Mouse (Mus musculus) forebrain, postnatal 0 days (tissue): Measurements from ENCODE around the gene Chid1. TPM values are rescaled to one million over a fixed set of nuclear protein-coding genes. Genes with fewer than 3 reads are reported as not detected.

Experiments
- ATAC-seq: fragments of 200-750 bp; cut with Nextera tagmentation; 2 replicates; pipeline ENCODE4 v1.8.0; 2017; ENCODE audit warnings: mild to moderate bottlenecking, moderate library complexity
- DNase-seq: peaks from one replicate; pipeline ENCODE4 v3.0.0-alpha.2; 2015
- H3K27ac ChIP-seq: fragments of 300-500 bp; sonication (generic); 2 replicates; pipeline ENCODE4 v1.5.1; 2014; ENCODE audit warnings: low read depth, mild to moderate bottlenecking, antibody characterized with exemption, low read length, moderate library complexity, mixed read lengths
- H3K27me3 ChIP-seq: fragments of 300-500 bp; sonication (generic); 2 replicates; pipeline ENCODE4 v1.6.1; 2014; ENCODE audit warnings: mild to moderate bottlenecking, low read length, mixed read lengths; ENCODE audit not compliant: insufficient read depth
- H3K36me3 ChIP-seq: fragments of 300-500 bp; sonication (generic); 2 replicates; pipeline ENCODE4 v1.6.1; 2014; ENCODE audit warnings: mild to moderate bottlenecking, moderate library complexity; ENCODE audit not compliant: insufficient read depth
- H3K4me1 ChIP-seq: fragments of 300-500 bp; sonication (generic); 2 replicates; pipeline ENCODE4 v1.6.1; 2014; ENCODE audit warnings: antibody characterized with exemption; ENCODE audit not compliant: insufficient read depth
- H3K4me2 ChIP-seq: fragments of 300-500 bp; sonication (generic); 2 replicates; pipeline ENCODE4 v1.6.1; 2014; ENCODE audit warnings: low read depth, mild to moderate bottlenecking, moderate library complexity
- H3K4me3 ChIP-seq: fragments of 300-500 bp; sonication (generic); 2 replicates; pipeline ENCODE4 v1.5.1; 2014; ENCODE audit warnings: low read depth, low read length, mixed read lengths
- H3K9ac ChIP-seq: fragments of 300-500 bp; sonication (generic); 2 replicates; pipeline ENCODE4 v1.6.1; 2014; ENCODE audit warnings: mild to moderate bottlenecking
- H3K9me3 ChIP-seq: fragments of 300-500 bp; sonication (generic); 2 replicates; pipeline ENCODE4 v1.6.1; 2016; ENCODE audit warnings: low read length
- CTCF ChIP-seq: sonication (generic); IDR thresholded peaks from 2 replicates; pipeline ENCODE4 v1.5.1; 2016; ENCODE audit warnings: antibody characterized with exemption, control low read depth, low read depth
- WGBS: fragments of 180-500 bp; shearing (Covaris S2); extraction: QIAGEN DNeasy Blood & Tissue Kit; methylation state at CpG from one replicate; pipeline ENCODE4 v1.1.7; 2014; 5-methylcytosine and 5-hydroxymethylcytosine counted together
- polyA plus RNA-seq: library from polyadenylated mRNA; unstranded; fragments of >200 nt; fragmentation: Nextera tagmentation; extraction: Ambion mirVana; gene quantifications from 2 replicates; pipeline ENCODE4 v1.2.1, GENCODE M21; 2015
- total RNA-seq: library from RNA; depleted of rRNA; stranded (reverse); fragments of >200 nt; gene quantifications from 2 replicates; pipeline ENCODE4 v1.2.3, GENCODE M21; 2014; rRNA removed

Chid1 gene
- total RNA-seq, result 40.5 and 42.0 TPM in 2 replicates
- polyA plus RNA-seq, result 38.9 and 42.0 TPM in 2 replicates

DNA sequence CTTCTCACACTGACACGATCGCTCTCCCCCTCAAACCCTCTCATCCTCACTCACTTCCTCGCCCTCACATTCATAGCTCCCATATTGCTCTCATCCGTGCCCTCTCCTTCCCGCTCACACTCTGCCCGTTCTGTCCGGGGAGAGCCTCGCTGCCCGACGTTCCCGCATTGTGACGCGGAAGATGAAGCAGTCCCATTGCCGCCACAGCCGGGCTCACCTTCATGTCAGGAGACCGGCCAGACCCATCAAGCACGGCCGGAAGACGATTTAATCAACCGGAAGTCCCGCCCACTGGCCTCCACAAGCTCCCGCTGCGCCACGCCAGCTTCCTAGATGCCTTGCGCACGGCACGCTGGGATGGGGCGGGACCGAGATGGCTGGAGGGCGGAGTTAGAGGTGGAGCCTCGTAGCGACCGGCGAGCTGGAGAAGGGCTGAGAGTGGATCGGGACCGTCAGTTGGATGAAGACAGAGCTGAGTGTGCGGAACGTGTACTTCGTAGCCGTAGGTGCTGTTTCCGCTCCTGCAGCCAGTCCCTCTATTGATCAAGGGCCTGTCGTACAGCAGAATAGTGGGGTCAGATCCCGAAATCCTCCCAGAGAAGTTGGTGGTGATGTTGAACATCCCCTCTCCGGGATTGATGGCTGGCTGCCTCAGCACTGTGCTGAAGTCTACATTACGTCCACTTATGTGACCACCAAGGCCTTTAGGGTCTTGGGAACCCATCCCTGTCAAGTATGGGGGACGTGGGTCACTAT, at the start of gene Chid1:
Gene Chid1, minus strand, starts transcription at position 302 of the 756 bp plus-strand sequence.
- H3K36me3 ChIP-seq, result no peaks in the 10 kb centered on the region
- ATAC-seq, result peak; percentile 98

DNA sequence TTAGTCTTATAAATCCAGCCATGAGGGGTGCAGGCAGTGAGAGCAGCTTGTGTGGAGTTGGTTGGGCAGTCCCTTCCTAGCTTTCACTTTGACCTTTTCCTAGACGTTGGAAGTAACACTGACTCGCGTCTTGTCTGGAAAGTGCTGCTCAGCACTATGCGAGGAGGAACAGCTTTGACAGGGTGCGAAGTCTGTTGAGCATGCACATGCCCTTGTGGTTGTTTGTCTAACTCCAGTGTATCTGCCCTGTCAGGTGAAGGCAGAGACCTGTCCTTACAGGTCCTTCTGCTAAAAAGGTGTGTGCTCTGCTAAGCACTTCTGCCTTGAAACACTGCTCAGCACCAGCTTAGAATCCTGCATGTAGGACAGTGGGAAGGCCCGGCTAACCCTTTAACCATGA, 49.2 kb upstream of the Chid1 start:
- 92% methylated on average over 6 of the region's 6 CpGs for WGBS
- no peak for DNase-seq
- Histone ChIP-seq H3K4me2 (no peak overlapping the region), H3K9ac (no peak overlapping the region), H3K36me3 (peaks cover 27% of the 10 kb centered on the region), H3K27me3 (no peaks in the 10 kb centered on the region), H3K9me3 (no peaks in the 10 kb centered on the region), H3K4me3 (no peak overlapping the region), H3K27ac (no peak overlapping the region), H3K4me1 (no peaks in the 10 kb centered on the region)
- ATAC-seq, result no peak
- no peak for TF ChIP-seq CTCF

More for the DNA sequence above, at the start of gene Chid1:
- peak within 1 kb of the TSS; percentile 76 for H3K9ac ChIP-seq
- 1% methylated on average over 46 of the region's 46 CpGs for WGBS
- DNase-seq, result peak; percentile 99
- peaks cover 11% of the 10 kb centered on the region; the same call in 1 of the 2 replicates for H3K4me1 ChIP-seq
- H3K4me2 ChIP-seq, result peak within 1 kb of the TSS; percentile 63
- H3K9me3 ChIP-seq, result no peaks in the 10 kb centered on the region
- no peak for TF ChIP-seq CTCF
- H3K4me3 ChIP-seq, result peak within 1 kb of the TSS; percentile 70
- H3K27ac ChIP-seq, result peak within 1 kb of the TSS; percentile 79
- no peaks in the 10 kb centered on the region for H3K27me3 ChIP-seq

DNA sequence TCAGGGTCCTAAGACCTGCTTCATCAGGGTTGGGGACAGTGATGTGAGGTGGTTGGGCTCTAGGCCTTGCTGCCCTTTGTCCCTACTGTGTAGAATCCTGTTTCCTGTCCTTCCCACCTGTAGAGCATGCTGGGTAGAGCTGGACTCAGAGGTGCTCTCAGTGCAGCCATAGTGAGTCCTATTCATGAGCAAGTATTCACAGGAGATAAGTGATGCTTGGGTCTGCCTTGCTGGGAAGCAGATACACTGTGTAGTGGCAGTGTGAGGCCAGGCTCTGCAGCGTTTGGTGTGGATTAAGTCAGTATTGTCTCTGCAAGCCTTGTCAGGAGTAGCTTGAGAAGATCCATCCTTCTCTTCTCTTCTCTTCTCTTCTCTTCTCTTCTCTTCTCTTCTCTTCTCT, 46.2 kb upstream of the Chid1 start:
- H3K4me3 ChIP-seq, result no peak overlapping the region
- no peak overlapping the region for H3K27ac ChIP-seq
- H3K27me3 ChIP-seq, result no peaks in the 10 kb centered on the region
- no peak for ATAC-seq
- no peak overlapping the region for H3K4me2 ChIP-seq
- TF ChIP-seq CTCF, result no peak
- H3K9ac ChIP-seq, result no peak overlapping the region
- H3K4me1 ChIP-seq, result no peaks in the 10 kb centered on the region
- no peaks in the 10 kb centered on the region for H3K9me3 ChIP-seq
- WGBS, result 90% methylated on average over 1 of the region's 1 CpGs
- no peak for DNase-seq
- H3K36me3 ChIP-seq, result peaks cover 23% of the 10 kb centered on the region

DNA sequence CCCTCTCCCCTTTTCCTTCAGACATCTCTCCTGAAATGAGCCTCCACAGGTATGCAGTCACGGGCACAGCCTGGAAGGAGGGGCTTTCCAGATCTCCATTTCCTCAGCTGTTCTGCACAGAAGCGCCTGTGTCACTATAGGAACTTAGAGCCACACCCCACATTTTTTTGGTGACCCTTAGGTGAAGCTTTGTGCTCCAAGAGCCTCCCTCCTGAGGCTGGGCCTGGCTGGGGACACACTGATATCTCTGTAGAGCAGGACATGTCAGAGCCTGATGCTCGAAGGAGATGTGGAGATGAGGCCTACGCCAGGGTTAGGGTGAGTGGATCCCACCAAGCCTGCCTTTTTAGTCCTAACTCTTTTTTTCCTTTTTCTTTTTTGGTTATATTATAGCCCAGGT, 45.6 kb upstream of the Chid1 start:
- no peaks in the 10 kb centered on the region for H3K27me3 ChIP-seq
- WGBS, result 83% methylated on average over 4 of the region's 4 CpGs
- H3K36me3 ChIP-seq, result peaks cover 18% of the 10 kb centered on the region
- no peak overlapping the region for H3K4me3 ChIP-seq
- H3K4me2 ChIP-seq, result no peak overlapping the region
- no peak for ATAC-seq
- no peaks in the 10 kb centered on the region for H3K9me3 ChIP-seq
- no peak for DNase-seq
- H3K4me1 ChIP-seq, result no peaks in the 10 kb centered on the region
- no peak for TF ChIP-seq CTCF
- no peak overlapping the region for H3K27ac ChIP-seq
- H3K9ac ChIP-seq, result no peak overlapping the region

DNA sequence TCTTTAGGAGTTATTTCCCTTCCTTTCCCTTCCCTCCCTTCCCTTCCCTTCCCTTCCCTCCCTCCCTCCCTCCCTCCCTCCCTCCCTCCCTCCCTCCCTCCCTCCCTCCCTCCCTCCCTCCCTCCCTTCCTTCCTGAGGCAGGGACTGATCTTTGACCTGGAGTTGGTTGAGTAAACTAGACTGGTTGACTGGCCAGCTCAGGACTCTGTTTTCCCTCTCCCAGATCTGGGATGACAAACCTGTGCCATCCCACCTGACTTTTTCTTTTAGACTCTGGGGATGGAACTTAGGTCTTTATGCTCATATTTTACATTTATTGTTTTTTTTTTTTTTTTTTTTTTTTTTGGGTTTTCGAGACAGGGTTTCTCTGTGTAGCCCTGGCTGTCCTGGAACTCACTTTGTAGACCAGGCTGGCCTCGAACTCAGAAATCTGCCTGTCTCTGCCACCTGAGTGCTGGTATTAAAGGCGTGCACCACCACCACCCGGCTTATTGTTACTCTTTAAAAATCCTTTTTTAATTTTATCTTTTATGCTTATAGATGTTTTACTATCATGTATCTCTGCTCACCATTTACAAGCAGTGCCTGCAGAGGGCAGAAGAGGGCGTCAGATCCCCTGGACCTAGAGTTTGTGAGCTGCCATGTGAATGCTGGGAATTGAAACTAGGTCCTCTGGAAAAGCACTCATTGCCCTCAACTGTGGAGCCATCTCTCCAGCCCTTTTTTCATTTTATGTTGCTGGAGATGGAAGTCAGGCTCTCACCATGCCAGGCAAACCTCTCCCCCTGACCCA, 44.6 kb upstream of the Chid1 start:
- H3K9ac ChIP-seq, result no peak overlapping the region
- peaks cover 11% of the 10 kb centered on the region for H3K36me3 ChIP-seq
- WGBS, result 93% methylated on average over 4 of the region's 5 CpGs
- no peaks in the 10 kb centered on the region for H3K27me3 ChIP-seq
- H3K27ac ChIP-seq, result no peak overlapping the region
- ATAC-seq, result no peak
- 0 out of 2 replicates have a peak, but pooled peaks have one; percentile 9 for TF ChIP-seq CTCF
- DNase-seq, result no peak
- no peak overlapping the region for H3K4me3 ChIP-seq
- H3K4me2 ChIP-seq, result no peak overlapping the region
- H3K9me3 ChIP-seq, result no peaks in the 10 kb centered on the region
- H3K4me1 ChIP-seq, result no peaks in the 10 kb centered on the region

DNA sequence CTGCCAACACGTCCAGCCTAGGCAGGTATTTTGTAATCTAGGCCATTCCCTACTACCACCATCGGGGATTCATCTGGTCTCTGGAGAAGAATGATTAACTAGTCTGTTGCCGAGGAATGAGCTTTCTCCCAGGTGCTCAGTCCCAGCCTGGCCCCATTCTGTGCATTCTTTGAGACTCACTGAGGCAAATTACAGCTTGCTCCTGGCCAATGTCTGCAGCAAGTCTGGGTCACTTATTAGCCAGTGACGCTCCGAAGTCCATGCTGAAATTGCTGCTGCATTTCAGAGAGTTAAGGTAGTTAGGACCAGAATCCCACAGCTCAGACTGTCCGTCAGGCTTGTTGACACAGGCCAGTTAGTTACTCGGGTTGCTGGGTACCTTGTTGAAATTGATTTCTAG, 41.7 kb upstream of the Chid1 start:
- no peak for ATAC-seq
- no peak overlapping the region for H3K9ac ChIP-seq
- no peak overlapping the region for H3K4me3 ChIP-seq
- no peaks in the 10 kb centered on the region for H3K27me3 ChIP-seq
- H3K27ac ChIP-seq, result no peak overlapping the region
- no peak for DNase-seq
- no peak for TF ChIP-seq CTCF
- H3K36me3 ChIP-seq, result peaks cover 3% of the 10 kb centered on the region; the same call in 1 of the 2 replicates
- 88% methylated on average over 7 of the region's 7 CpGs for WGBS
- no peaks in the 10 kb centered on the region for H3K4me1 ChIP-seq
- H3K4me2 ChIP-seq, result no peak overlapping the region
- no peaks in the 10 kb centered on the region for H3K9me3 ChIP-seq

DNA sequence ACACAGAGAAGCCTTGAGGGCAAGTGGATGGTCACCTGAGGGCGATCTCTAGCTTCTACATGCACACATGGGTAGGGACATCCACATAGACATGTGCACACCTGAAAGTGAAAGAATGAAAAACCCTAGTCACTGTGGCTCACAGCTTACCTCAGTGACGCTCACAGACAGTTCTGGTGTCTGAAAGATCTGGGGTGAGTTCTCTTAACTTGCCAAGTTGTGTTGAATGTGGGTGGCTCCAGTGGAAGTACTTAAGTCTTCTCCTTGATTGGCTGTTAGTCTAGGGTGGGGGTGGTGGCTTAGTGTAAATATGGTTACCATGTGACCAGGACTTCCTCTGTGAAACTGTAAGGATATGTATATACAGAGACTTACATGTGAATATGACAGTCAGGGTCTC, 39.3 kb upstream of the Chid1 start:
- WGBS, result 93% methylated on average over 2 of the region's 2 CpGs
- no peak overlapping the region for H3K4me2 ChIP-seq
- H3K27me3 ChIP-seq, result no peaks in the 10 kb centered on the region
- H3K4me1 ChIP-seq, result no peaks in the 10 kb centered on the region
- no peak for TF ChIP-seq CTCF
- no peak overlapping the region for H3K9ac ChIP-seq
- no peak overlapping the region for H3K4me3 ChIP-seq
- 0 out of 2 replicates have a peak, but pooled peaks cover 3% of the 10 kb centered on the region for H3K36me3 ChIP-seq
- no peaks in the 10 kb centered on the region for H3K9me3 ChIP-seq
- H3K27ac ChIP-seq, result no peak overlapping the region
- DNase-seq, result no peak
- no peak for ATAC-seq
